Mouse (Mus musculus) embryonic facial prominence, embryonic 14.5 days (tissue): Measurements from ENCODE around the gene H2-K1. TPM values are rescaled to one million over a fixed set of nuclear protein-coding genes. Genes with fewer than 3 reads are reported as not detected.

Source experiments
- ATAC-seq: fragments of 200-750 bp; cut with Nextera tagmentation; 2 replicates; pipeline ENCODE4 v1.8.0; 2017; ENCODE audit warnings: low read depth, moderate number of reproducible peaks, moderate TSS enrichment
- DNase-seq: peaks from one replicate; pipeline ENCODE4 v3.0.0-alpha.2; 2015; ENCODE audit warnings: low spot score
- H3K27ac ChIP-seq: fragments of 300-500 bp; sonication (generic); replicated peaks from 2 replicates; pipeline ENCODE4 v1.5.1; 2014; ENCODE audit warnings: low read depth, mild to moderate bottlenecking, low read length, moderate library complexity
- H3K27me3 ChIP-seq: fragments of 300-500 bp; sonication (generic); replicated peaks from 2 replicates; pipeline ENCODE4 v1.6.1; 2014; ENCODE audit warnings: low read length; ENCODE audit not compliant: control insufficient read depth, insufficient read depth
- H3K36me3 ChIP-seq: fragments of 300-500 bp; sonication (generic); 2 replicates; pipeline ENCODE4 v1.6.1; 2014; ENCODE audit warnings: low read length, mixed read lengths; ENCODE audit not compliant: control insufficient read depth, insufficient read depth
- H3K4me1 ChIP-seq: fragments of 300-500 bp; sonication (generic); 2 replicates; pipeline ENCODE4 v1.6.1; 2014; ENCODE audit warnings: antibody characterized with exemption, low read length; ENCODE audit not compliant: control insufficient read depth, insufficient read depth
- H3K4me2 ChIP-seq: fragments of 300-500 bp; sonication (generic); 2 replicates; pipeline ENCODE4 v1.6.1; 2014; ENCODE audit warnings: low read depth, mild to moderate bottlenecking, low read length, moderate library complexity, mixed read lengths
- H3K4me3 ChIP-seq: fragments of 300-500 bp; sonication (generic); 2 replicates; pipeline ENCODE4 v1.5.1; 2014; ENCODE audit warnings: low read depth, mild to moderate bottlenecking, low read length
- H3K9ac ChIP-seq: fragments of 300-500 bp; sonication (generic); 2 replicates; pipeline ENCODE4 v1.6.1; 2014; ENCODE audit warnings: low read depth, mild to moderate bottlenecking, low read length, moderate library complexity, mixed read lengths
- H3K9me3 ChIP-seq: fragments of 300-500 bp; sonication (generic); 2 replicates; pipeline ENCODE4 v1.6.1; 2016; ENCODE audit warnings: low read length; ENCODE audit not compliant: control insufficient read depth
- WGBS: fragments of 180-500 bp; shearing (Covaris S2); extraction: QIAGEN DNeasy Blood & Tissue Kit; methylation state at CpG from one replicate; pipeline ENCODE4 v1.1.7; 2014; 5-methylcytosine and 5-hydroxymethylcytosine counted together
- polyA plus RNA-seq: library from polyadenylated mRNA; unstranded; fragments of >200 nt; fragmentation: Nextera tagmentation; extraction: Ambion mirVana; gene quantifications from 2 replicates; pipeline ENCODE4 v1.2.1, GENCODE M21; 2014

H2-K1 gene
- polyA plus RNA-seq, 1 experiment from 2014 or later = 30.8 TPM

DNA sequence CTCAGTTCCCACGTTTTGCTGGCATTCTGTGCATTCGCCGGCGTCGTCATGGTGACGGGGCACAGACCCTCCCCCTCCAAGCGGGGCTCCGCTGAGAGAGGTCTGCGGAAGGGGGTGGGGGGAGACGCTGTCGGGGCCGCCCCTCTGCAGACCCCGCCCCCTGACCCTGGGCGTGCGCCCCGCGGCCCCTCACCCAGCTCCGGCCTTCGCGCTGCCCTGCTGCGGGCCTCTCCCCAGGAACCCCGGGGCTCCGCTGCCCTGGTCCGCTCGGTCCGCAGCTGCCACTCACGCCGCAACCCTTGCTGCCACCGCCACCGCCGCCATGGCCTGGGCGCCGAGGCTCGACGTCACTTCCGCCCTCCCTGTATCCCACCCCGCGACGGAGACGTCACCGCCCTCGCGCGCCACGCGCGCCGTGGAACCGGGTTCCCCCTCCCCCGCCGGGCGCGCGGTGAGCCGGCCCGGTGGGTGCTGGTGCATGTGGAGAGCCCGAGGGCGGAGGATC lies 24.2 kb upstream of the H2-K1 start, which contains the start of gene Ring1:
Gene Ring1 (minus strand): TSS at position 364 of the 505 bp plus-strand sequence.
- DNase-seq = peak; percentile 92
- Histone ChIP-seq H3K9ac (peak within 1 kb of the TSS; percentile 92), H3K36me3 (peaks cover 43% of the 10 kb centered on the region), H3K4me3 (peak within 1 kb of the TSS; percentile 91), H3K4me1 (peaks cover 32% of the 10 kb centered on the region), H3K4me2 (peak within 1 kb of the TSS; percentile 97), H3K27ac (peak within 1 kb of the TSS; percentile 91), H3K27me3 (no peaks in the 10 kb centered on the region), H3K9me3 (0 out of 2 replicates have a peak, but pooled peaks cover 5% of the 10 kb centered on the region)
- WGBS = 0% methylated on average over 10 of the region's 58 CpGs
- ATAC-seq = peak; percentile 73

DNA sequence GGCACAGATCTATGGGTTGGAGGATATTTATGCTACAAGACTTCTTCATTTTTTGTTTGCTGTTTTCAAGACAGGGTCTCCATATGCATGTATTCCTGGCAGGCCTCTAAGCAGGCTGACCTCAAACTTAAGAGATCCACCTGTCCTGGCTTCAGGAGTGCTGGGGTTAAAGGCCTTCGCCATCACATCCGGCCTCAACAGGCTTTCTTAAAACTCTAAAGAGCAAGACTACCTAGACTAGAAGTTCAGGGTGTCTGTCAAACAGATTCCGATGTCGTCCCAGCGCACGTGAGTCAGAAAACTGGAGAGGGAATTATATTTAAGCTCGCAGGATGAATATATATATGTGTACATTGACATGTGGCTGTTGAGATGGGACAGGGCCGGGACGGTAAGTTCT lies 23.5 kb upstream of the H2-K1 start:
- 72% methylated on average over 9 of the region's 9 CpGs for WGBS
- peak overlapping the region; percentile 91; the same call in 1 of the 2 replicates for H3K27ac ChIP-seq
- DNase-seq (no peak), ATAC-seq (no peak)
- H3K36me3 ChIP-seq = peaks cover 36% of the 10 kb centered on the region
- 0 out of 2 replicates have a peak, but pooled peaks cover 9% of the 10 kb centered on the region for H3K9me3 ChIP-seq
- H3K27me3 ChIP-seq = no peaks in the 10 kb centered on the region
- H3K9ac ChIP-seq = peak overlapping the region; percentile 92
- peak overlapping the region; percentile 91 for H3K4me3 ChIP-seq
- peak overlapping the region; percentile 97 for H3K4me2 ChIP-seq
- H3K4me1 ChIP-seq = peaks cover 32% of the 10 kb centered on the region

DNA sequence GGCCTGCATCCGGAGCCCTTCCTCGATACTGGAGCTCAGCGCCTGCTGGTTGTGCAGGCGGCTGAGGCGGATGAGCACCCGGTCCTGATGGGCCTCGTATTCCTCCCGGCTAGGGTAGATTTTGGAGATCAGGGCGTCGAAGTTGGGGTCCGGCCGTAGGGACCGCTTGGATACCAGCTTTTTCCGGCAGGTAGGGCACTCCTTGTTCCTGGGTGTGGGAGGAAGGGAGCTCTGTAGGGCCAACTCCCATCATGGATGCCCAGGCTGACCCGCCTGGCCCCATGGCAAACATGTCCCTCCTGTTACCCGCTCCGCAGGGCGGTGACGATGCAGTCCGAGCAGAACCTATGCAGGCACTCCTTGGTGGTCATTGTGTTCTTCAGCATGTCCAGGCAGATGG lies 22.8 kb upstream of the H2-K1 start:
- Histone ChIP-seq H3K27ac (no peak overlapping the region), H3K9ac (no peak overlapping the region), H3K4me3 (no peak overlapping the region), H3K4me1 (peaks cover 29% of the 10 kb centered on the region), H3K36me3 (peaks cover 29% of the 10 kb centered on the region), H3K4me2 (no peak overlapping the region), H3K9me3 (0 out of 2 replicates have a peak, but pooled peaks cover 9% of the 10 kb centered on the region), H3K27me3 (no peaks in the 10 kb centered on the region)
- no peak for ATAC-seq
- no peak for DNase-seq
- 97% methylated on average over 20 of the region's 20 CpGs for WGBS

DNA sequence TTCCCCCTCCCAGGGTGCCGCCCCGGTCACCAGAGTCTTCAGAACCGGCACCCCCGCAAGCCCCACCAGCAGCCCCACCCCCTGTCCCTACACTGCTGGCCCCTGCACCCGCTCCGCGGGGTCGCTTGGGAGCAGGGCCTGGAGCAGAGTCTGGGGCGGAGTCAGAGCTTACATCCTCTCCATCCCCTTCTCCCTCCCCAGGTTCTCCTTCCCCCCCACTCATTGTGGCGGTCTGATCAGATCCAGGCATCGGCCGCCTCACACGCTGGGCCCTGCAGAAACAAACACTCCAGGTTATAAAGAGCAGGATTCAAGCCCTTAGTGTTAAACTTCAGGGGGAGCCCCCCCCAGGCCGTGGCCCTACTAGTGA lies 22.3 kb upstream of the H2-K1 start:
- H3K4me3 ChIP-seq = no peak overlapping the region
- 90% methylated on average over 11 of the region's 14 CpGs for WGBS
- H3K9ac ChIP-seq = no peak overlapping the region
- no peak overlapping the region for H3K4me2 ChIP-seq
- H3K27ac ChIP-seq = no peak overlapping the region
- no peak for ATAC-seq
- no peak for DNase-seq
- peaks cover 29% of the 10 kb centered on the region for H3K36me3 ChIP-seq
- H3K27me3 ChIP-seq = no peaks in the 10 kb centered on the region
- H3K4me1 ChIP-seq = peaks cover 28% of the 10 kb centered on the region
- 0 out of 2 replicates have a peak, but pooled peaks cover 9% of the 10 kb centered on the region for H3K9me3 ChIP-seq

DNA sequence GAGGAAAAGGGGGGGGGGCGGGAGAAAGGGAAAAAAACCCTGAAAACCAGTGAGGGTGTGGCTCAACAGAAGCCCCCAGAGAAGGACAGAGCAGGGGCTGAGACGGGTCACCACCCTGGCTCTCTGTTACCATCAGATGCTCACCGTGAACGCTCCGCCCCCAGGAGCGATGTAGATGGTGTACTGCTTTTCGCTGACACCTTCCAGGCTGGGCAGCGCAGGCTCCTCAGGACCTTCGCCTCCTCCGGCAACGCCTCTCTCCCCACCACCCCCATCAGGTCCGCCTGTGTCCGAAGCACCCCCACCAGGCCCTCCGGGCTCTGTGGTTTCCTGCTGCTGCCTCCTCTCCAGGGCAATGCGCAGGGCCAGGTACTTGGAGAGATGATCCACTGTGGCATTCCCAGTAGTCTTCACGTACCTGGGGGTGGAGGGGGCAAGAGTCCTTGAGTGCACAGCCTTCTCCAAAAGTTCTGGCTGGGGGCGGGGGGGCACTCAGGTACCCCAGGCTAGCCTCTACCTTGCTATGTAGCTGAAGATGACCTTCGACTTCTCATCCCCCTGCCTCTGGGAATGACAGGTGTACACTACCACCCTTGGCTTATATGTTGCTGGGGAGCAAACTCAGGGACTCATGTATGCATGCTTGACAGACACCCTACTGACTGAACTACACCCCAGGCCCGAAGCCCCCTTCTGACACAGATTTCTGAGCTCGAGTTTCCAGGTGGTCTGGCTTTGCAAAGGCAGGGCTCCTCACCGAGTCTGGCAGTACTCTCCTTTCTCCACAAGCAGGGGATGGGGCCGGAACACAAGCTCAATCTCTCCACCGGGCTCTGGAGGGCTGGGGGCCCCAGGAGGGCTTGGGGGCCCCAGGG lies 21.6 kb upstream of the H2-K1 start:
- H3K27ac ChIP-seq = no peak overlapping the region
- H3K9me3 ChIP-seq = 0 out of 2 replicates have a peak, but pooled peaks cover 9% of the 10 kb centered on the region
- H3K4me3 ChIP-seq = no peak overlapping the region
- H3K4me2 ChIP-seq = no peak overlapping the region
- no peak for DNase-seq
- H3K27me3 ChIP-seq = no peaks in the 10 kb centered on the region
- H3K4me1 ChIP-seq = peaks cover 23% of the 10 kb centered on the region
- 88% methylated on average over 22 of the region's 23 CpGs for WGBS
- H3K36me3 ChIP-seq = peaks cover 29% of the 10 kb centered on the region
- no peak for ATAC-seq
- no peak overlapping the region for H3K9ac ChIP-seq

DNA sequence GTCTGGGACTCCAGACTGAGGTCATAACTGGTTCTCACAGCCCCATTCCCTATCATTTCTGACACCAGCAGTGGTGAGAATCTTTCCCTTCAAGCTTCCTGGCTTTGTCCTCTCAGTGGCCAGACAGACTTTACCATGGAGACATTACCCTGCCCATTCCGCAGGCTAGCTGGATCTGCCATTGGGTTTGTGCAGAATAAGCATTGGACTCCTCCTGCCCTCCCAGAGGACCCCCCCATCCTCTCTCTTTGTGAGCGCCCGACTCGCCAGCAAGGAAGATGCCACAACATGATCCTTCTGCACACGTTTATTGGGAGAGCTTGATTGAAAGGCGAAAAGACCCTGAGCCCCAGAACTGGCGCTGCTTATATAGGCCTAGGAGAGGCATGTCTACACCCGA lies 13.3 kb upstream of the H2-K1 start:
- Histone ChIP-seq H3K36me3 (no peaks in the 10 kb centered on the region), H3K9me3 (no peaks in the 10 kb centered on the region), H3K27ac (no peak overlapping the region), H3K9ac (no peak overlapping the region), H3K4me3 (no peak overlapping the region), H3K27me3 (no peaks in the 10 kb centered on the region), H3K4me1 (no peaks in the 10 kb centered on the region), H3K4me2 (no peak overlapping the region)
- DNase-seq = no peak
- no peak for ATAC-seq
- WGBS = 90% methylated on average over 8 of the region's 8 CpGs

DNA sequence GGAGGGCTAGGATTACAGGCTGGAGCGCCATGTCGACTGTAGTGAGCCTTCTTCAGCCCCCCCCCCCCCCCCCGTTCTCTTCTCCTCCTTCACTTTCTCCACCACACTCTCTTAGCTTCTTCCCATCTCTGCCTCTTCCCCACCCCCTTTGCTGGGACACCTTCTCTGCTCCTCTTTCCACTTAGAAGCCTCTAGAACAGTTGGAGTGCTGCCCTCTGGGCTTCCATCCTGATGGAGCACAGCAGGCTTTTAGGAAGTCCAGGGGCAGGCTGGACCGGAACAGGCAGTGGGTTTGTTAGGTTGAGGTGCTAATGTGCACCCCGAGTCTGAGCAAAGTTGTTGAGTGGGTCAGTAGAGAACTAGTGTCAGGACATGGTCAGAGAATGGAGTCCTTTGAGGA lies 10.0 kb upstream of the H2-K1 start:
- Histone ChIP-seq H3K27me3 (no peaks in the 10 kb centered on the region), H3K27ac (no peak overlapping the region), H3K4me1 (no peaks in the 10 kb centered on the region), H3K9ac (no peak overlapping the region), H3K4me2 (no peak overlapping the region), H3K4me3 (no peak overlapping the region), H3K36me3 (no peaks in the 10 kb centered on the region), H3K9me3 (no peaks in the 10 kb centered on the region)
- DNase-seq (no peak), ATAC-seq (no peak)
- 70% methylated on average over 5 of the region's 5 CpGs for WGBS

DNA sequence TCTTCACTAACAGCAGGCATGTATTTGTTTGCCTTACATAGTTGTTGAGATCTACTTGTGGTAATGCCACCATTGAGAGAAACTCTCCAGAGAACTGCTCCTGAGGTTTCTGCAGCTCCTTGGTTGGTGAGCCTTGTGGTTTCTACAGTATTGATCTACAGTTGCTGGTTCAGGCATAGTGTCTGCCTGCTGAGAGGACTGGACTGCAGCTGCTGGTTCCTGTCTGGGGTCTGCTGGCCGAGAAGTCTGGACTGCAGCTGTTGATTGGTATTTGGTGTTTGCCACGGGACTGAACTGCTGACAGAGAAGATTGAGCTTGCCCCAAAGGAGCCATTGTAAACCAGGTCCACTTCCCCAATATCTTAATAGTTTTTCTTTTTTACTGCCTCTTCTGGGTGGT lies 6.4 kb upstream of the H2-K1 start:
- 52% methylated on average over 2 of the region's 2 CpGs for WGBS
- no peak for ATAC-seq

More for the DNA sequence above, 6.4 kb upstream of the H2-K1 start:
- Histone ChIP-seq H3K4me3 (no peak overlapping the region), H3K4me2 (no peak overlapping the region), H3K4me1 (no peaks in the 10 kb centered on the region), H3K9ac (no peak overlapping the region), H3K27ac (no peak overlapping the region), H3K27me3 (peaks cover 9% of the 10 kb centered on the region), H3K9me3 (no peaks in the 10 kb centered on the region), H3K36me3 (no peaks in the 10 kb centered on the region)
- DNase-seq = no peak
